Mouse (Mus musculus) intestine, postnatal 0 days (tissue): ENCODE results near the gene Gm21761. TPM values are rescaled to one million over a fixed set of nuclear protein-coding genes. Genes with fewer than 3 reads are reported as not detected.
"Not testable (repeated sequence)": the region's sequence is repeated elsewhere in the genome, so short reads cannot be mapped to it uniquely, and the experiment has no call there.

Source experiments
- ATAC-seq: fragments of 200-750 bp; cut with Nextera tagmentation; 2 replicates; pipeline ENCODE4 v1.8.0; 2017; ENCODE audit warnings: mild to moderate bottlenecking, moderate TSS enrichment, moderate library complexity
- H3K27ac ChIP-seq: fragments of 300-500 bp; sonication (generic); 2 replicates; pipeline ENCODE4 v1.5.1; 2014; ENCODE audit warnings: mild to moderate bottlenecking, low read depth, low read length, moderate library complexity
- H3K27me3 ChIP-seq: fragments of 300-500 bp; sonication (generic); replicated peaks from 2 replicates; pipeline ENCODE4 v1.6.1; 2014; ENCODE audit warnings: low read length, mixed read lengths; ENCODE audit not compliant: control insufficient read depth, insufficient read depth
- H3K36me3 ChIP-seq: fragments of 300-500 bp; sonication (generic); 2 replicates; pipeline ENCODE4 v1.6.1; 2014; ENCODE audit warnings: mild to moderate bottlenecking, moderate library complexity; ENCODE audit not compliant: control insufficient read depth, insufficient read depth
- H3K4me1 ChIP-seq: fragments of 300-500 bp; sonication (generic); replicated peaks from 2 replicates; pipeline ENCODE4 v1.6.1; 2014; ENCODE audit warnings: antibody characterized with exemption, low read length, mixed read lengths; ENCODE audit not compliant: control insufficient read depth, insufficient read depth
- H3K4me2 ChIP-seq: fragments of 300-500 bp; sonication (generic); replicated peaks from 2 replicates; pipeline ENCODE4 v1.6.1; 2014; ENCODE audit warnings: low read depth, mild to moderate bottlenecking, moderate library complexity
- H3K4me3 ChIP-seq: fragments of 300-500 bp; sonication (generic); 2 replicates; pipeline ENCODE4 v1.5.1; 2014; ENCODE audit warnings: low read depth, low read length
- H3K9ac ChIP-seq: fragments of 300-500 bp; sonication (generic); 2 replicates; pipeline ENCODE4 v1.6.1; 2014; ENCODE audit warnings: mild to moderate bottlenecking, low read depth, low read length
- H3K9me3 ChIP-seq: fragments of 300-500 bp; sonication (generic); 2 replicates; pipeline ENCODE4 v1.6.1; 2016; ENCODE audit warnings: mixed run types; ENCODE audit not compliant: control insufficient read depth
- WGBS: fragments of 180-500 bp; shearing (Covaris S2); extraction: QIAGEN DNeasy Blood & Tissue Kit; methylation state at CpG from one replicate; pipeline ENCODE4 v1.1.7; 2014; 5-methylcytosine and 5-hydroxymethylcytosine counted together
- polyA plus RNA-seq: library from polyadenylated mRNA; unstranded; fragments of >200 nt; fragmentation: Nextera tagmentation; extraction: Ambion mirVana; gene quantifications from 2 replicates; pipeline ENCODE4 v1.2.1, GENCODE M21; 2015

Gene Gm21761
- not detected in 2 replicates for polyA plus RNA-seq

- H3K9me3 ChIP-seq, H3K4me2 ChIP-seq, H3K9ac ChIP-seq, H3K36me3 ChIP-seq, H3K4me1 ChIP-seq, H3K27ac ChIP-seq, H3K27me3 ChIP-seq, H3K4me3 ChIP-seq, ATAC-seq: not testable (repeated sequence)
- WGBS: no CpG with 5 or more reads among the region's 5 CpGs
Measured at GRCm38 (mm10) chr13:119929172-119929571, at the start of gene Gm21761. Gm21761 (minus strand) TSS chr13:119929272.

DNA sequence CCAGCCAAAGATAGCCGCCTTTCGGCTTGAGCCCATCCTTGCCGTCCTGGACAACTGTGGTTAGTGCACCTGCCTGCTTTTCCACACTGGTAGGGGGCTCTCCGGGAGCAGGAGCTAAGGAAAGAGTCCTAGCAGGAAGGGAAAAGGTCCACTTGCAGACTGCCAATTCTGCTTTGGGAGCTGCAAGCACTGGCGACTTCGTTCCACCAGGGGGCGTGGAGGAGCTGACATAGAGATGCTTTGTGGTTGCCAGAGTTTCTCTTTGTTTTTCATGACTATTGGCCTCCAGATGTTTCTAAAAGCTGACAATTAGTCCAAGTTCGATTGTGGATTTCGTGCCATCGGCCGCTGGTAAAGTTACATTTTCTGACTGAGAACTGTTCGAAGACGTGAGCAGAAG is 40.1 kb upstream of the Gm21761 start:
- H3K4me1 ChIP-seq, ATAC-seq, H3K9ac ChIP-seq, H3K4me2 ChIP-seq, H3K36me3 ChIP-seq, H3K4me3 ChIP-seq, H3K27me3 ChIP-seq, H3K27ac ChIP-seq, H3K9me3 ChIP-seq: not testable (repeated sequence)
- WGBS: no CpG with 5 or more reads among the region's 13 CpGs

- ATAC-seq, H3K4me3 ChIP-seq: not testable (repeated sequence)
- no CpG with 5 or more reads among the region's 14 CpGs for WGBS
Measured at GRCm38 (mm10) chr13:119968193-119968592, 39.1 kb upstream of the Gm21761 start.

GRCm38 (mm10) chr13:119965968-119966367 is 36.9 kb upstream of the Gm21761 start:
- H3K4me3 ChIP-seq: peak overlapping the region; percentile 32
- not testable (repeated sequence) for ATAC-seq, H3K9me3 ChIP-seq

More at GRCm38 (mm10) chr13:119968193-119968592, 39.1 kb upstream of the Gm21761 start:
- H3K9me3 ChIP-seq, H3K4me2 ChIP-seq, H3K27ac ChIP-seq, H3K9ac ChIP-seq, H3K36me3 ChIP-seq, H3K27me3 ChIP-seq, H3K4me1 ChIP-seq: not testable (repeated sequence)

DNA sequence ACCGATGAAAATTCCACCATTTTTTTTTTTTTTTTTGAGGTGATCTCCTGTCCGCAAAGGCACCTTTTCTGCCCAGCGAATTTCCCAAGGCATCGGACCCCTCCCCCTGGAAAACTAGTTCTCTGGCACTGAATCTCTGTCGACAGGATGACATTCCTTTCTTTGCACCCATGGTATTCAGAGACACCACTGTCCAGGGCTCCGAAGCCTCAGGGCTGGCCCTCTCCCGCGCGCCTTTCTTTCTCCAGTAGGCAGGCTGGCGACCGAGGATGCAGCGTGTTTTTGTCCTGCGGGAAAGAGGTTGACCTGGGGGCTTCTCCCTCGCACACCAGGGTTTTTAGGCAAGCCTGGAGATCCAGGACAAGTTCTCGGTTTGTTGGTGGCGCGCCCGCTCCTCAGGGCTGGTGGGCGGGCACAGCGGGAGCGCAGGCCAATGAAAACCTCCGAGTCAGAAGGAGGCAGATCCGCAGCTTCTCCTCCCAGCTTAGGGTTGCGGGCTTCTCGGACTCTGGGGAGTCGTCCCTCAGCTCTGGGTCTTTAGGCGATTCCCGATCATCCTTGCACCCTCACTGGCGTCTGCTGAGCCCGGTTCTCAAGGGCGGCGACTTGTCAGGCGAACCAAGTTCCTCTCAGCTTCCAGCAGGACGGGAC is 36.4 kb upstream of the Gm21761 start:
- H3K27me3 ChIP-seq, H3K9me3 ChIP-seq, H3K36me3 ChIP-seq, H3K4me1 ChIP-seq, H3K27ac ChIP-seq, H3K9ac ChIP-seq: not testable (repeated sequence)
- Histone ChIP-seq H3K4me2 (peak overlapping the region; percentile 51), H3K4me3 (peak overlapping the region; percentile 32)
- 0% methylated on average over 15 of the region's 34 CpGs for WGBS
- peak; percentile 40; the same call in 1 of the 2 replicates for ATAC-seq

More at GRCm38 (mm10) chr13:119965968-119966367, 36.9 kb upstream of the Gm21761 start:
- not testable (repeated sequence) for H3K4me1 ChIP-seq, H3K27ac ChIP-seq, H3K36me3 ChIP-seq, H3K9ac ChIP-seq, H3K27me3 ChIP-seq
- under 1% methylated on average over 19 of the region's 22 CpGs for WGBS
- H3K4me2 ChIP-seq: peak overlapping the region; percentile 51

- H3K4me1 ChIP-seq, H3K36me3 ChIP-seq, H3K4me3 ChIP-seq, H3K4me2 ChIP-seq, H3K27ac ChIP-seq, H3K27me3 ChIP-seq, H3K9me3 ChIP-seq, ATAC-seq, H3K9ac ChIP-seq: not testable (repeated sequence)
- no CpG with 5 or more reads among the region's 5 CpGs for WGBS
Measured at GRCm38 (mm10) chr13:119962856-119963255, 33.8 kb upstream of the Gm21761 start.

DNA sequence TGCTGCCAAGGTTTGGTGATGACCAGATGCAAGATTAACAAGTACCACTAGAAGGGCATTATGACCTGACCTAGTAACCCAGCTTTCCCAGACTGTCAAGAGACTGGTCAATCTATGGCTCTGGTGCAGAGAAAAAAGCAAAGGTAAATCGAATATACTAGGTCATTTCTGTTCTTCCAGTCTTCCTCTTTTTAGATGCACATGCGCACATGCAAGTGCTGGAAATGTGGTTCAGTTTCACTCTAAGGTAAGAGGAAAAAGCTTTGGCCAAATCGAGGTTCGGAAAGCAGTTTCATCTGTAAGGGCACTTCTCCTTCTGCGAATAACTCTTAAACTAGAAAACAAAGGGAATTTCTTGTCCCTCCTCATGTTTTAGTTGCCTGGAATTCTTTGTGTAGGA is 26.5 kb upstream of the Gm21761 start:
- not testable (repeated sequence) for H3K4me1 ChIP-seq, H3K4me3 ChIP-seq, ATAC-seq, H3K9me3 ChIP-seq, H3K27ac ChIP-seq, H3K9ac ChIP-seq, H3K36me3 ChIP-seq, H3K4me2 ChIP-seq, H3K27me3 ChIP-seq
- WGBS: no CpG with 5 or more reads among the region's 5 CpGs

- H3K4me3 ChIP-seq, H3K4me1 ChIP-seq, H3K9me3 ChIP-seq, H3K9ac ChIP-seq, H3K36me3 ChIP-seq, H3K27me3 ChIP-seq, ATAC-seq, H3K4me2 ChIP-seq, H3K27ac ChIP-seq: not testable (repeated sequence)
- 65% methylated on average over 2 of the region's 2 CpGs for WGBS
Measured at GRCm38 (mm10) chr13:119955089-119955488, 26.0 kb upstream of the Gm21761 start.

GRCm38 (mm10) chr13:119950706-119951105 is 21.6 kb upstream of the Gm21761 start, which contains the start of gene B020031M17Rik:
B020031M17Rik (minus strand) TSS chr13:119950806.
- not testable (repeated sequence) for H3K4me2 ChIP-seq, H3K27me3 ChIP-seq, ATAC-seq, H3K9ac ChIP-seq, H3K4me1 ChIP-seq, H3K4me3 ChIP-seq, H3K9me3 ChIP-seq, H3K27ac ChIP-seq, H3K36me3 ChIP-seq
- 62% methylated on average over 3 of the region's 6 CpGs for WGBS
